Mouse (Mus musculus) G1E (cell line): ENCODE data around the gene Sox5.

Source experiments
- CTCF ChIP-seq: IDR thresholded peaks from 2 replicates; pipeline ENCODE4 v1.5.1; 2012; ENCODE audit warnings: low read depth, low read length, inconsistent platforms, mixed read lengths
- GATA1 ChIP-seq: IDR thresholded peaks from 2 replicates; pipeline ENCODE4 v1.6.1; 2012; ENCODE audit warnings: borderline replicate concordance, low read length, inconsistent platforms, mixed read lengths
- TAL1 ChIP-seq: conservative IDR thresholded peaks from 2 replicates; pipeline ENCODE4 v1.6.1; 2012; ENCODE audit warnings: low read depth, low read length, inconsistent platforms, mixed read lengths

DNA sequence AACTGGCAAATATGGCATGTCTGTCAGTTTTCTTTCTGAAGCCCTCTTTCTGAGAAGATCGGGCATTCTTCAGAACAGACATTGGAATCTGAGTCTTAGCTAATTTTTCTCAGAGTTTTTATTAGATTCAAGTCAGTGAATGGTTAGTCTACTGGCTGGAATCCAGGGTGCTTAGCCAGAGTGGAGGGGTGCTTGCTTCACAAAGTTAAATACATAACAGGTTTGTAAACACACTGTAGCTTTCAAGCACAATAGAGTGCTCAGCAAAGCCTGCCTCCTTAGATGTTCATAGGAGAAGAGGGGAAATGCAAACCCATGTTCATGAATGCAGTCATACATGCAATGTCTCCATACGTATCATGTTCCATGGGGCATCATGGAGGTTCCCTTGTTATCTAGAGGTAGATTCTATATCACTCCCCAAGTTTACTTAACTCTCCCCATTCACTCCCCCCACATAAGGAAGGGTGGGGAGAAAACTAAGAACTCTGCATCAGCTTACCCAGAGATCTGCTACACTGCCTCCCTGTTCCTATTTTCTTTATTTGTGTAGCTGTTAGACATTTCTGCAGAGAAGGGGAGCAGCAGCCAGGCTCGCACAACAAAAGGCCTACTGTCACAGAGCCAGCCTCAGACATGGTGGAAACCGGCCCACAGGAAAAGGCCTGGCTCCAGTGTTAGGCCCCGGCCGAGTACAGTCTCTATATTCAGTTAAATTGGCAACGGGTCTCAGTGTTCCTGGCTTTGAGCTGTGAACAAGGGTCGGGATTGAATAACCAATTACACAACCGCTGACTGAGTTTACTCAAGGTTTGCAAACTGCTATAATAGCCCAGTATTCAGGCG lies 725.3 kb downstream of the Sox5 start:
- no peak for TF ChIP-seq CTCF
- TF ChIP-seq GATA1: no peak
- TF ChIP-seq TAL1: no peak
